Mouse (Mus musculus) lung, postnatal 14 days (tissue): Measurements from ENCODE around the gene Lrrc37a.
"Not testable (repeated sequence)": the region's sequence is repeated elsewhere in the genome, so short reads cannot be mapped to it uniquely, and the experiment has no call there.

Source experiments
- DNase-seq: peaks from one replicate; pipeline ENCODE4 v3.0.0; 2021

The Lrrc37a gene

DNA sequence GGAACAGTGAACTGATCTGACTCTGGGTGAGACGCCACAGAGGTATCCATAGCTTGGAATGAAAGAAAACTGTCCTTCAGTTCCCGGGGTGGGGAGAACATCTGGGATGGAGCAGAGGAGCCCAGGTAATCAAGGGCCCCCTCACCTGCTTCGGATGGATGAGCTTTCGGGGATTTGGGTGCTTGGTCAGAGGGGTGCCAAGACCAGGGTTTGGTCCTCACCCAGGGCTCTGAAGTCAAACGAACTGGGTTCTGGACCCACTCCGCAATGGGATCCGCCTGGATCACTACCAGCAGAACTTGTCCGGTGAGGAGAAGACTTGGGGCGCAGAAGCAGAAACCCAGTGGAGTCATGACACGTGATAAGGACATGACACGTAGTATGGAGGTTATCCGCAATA lies at the start of gene Lrrc37a:
Lrrc37a (minus strand) TSS at position 101 of the 400 bp plus-strand sequence.
- DNase-seq: no peak

DNA sequence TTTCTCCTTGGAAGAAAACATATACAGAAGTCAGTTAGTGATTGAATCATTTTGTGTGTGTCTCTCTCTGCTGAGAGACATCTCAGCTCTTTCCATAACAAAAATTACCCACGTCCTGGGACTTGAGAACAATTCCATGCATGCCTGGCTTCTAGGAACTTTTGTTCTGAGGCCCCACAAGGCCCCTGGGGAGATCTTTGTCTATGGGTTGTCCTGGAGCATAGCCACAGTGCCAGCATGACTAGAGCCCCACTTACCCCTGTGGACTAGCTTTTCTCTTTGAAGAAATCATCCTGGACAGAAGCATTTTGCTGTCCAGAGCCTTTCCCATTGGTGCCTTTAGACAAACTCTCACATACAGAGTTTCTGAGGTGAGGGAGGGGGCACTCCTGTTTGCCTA lies 30.6 kb upstream of the Lrrc37a start:
- not testable (repeated sequence) for DNase-seq

DNA sequence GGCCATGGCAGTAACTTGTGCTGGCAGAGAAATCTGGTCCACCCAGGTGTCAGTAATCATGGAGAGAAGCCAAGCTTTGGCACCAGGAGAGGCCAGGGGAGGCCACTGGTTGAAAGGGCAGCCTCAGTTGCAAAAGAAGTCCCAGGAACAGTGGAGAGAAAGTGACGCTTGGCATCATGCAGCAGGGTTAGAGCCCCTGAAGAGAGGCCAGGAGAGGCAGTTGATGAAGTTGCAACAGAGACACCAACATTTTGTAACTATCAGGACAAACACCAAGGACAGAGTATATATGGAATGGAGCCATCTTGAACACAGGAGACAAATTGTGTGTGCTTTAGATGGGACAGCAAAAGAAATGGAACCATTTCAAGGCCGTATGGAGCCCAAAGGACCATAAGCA lies 7.7 kb upstream of the Lrrc37a start:
- DNase-seq: no peak

DNA sequence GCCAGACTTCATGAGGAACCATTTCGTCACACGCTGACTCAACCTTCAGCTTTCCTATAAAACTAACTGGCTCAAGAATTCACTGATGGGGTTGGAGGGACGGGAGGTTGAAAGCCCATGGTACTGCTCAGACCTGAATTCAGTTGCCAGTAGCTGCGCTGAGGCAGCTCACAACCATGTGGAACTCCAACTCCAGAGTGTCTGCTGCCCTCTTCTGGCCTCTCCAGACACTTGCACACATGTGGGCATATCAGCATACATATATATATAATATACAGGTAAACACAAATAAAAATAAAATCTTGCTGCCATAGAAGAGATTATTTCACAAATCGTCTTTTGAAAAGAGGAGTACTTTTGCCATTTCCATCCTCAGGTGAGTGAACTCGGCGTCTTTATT lies 40.0 kb downstream of the Lrrc37a start:
- DNase-seq: peak; percentile 15

DNA sequence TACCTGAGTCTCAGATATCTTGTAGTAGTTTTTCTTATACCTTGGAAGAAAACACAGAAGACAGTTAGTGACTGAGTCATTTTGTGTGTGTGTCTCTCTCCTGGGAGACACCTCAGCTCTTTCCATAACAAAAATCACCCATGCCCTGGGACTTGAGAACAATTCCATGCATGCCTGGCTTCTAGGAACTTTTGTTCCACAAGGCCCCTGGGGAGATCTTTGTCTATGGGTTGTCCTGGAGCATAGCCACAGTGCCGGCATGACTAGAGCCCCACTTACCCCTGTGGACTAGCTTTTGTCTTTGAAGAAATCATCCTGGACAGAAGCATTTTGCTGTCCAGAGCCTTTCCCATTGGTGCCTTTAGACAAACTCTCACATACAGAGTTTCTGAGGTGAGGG lies 53.3 kb downstream of the Lrrc37a start:
- not testable (repeated sequence) for DNase-seq

GRCm38 (mm10) chr11:103449721-103450120 lies 54.7 kb downstream of the Lrrc37a start:
- DNase-seq: not testable (repeated sequence)

DNA sequence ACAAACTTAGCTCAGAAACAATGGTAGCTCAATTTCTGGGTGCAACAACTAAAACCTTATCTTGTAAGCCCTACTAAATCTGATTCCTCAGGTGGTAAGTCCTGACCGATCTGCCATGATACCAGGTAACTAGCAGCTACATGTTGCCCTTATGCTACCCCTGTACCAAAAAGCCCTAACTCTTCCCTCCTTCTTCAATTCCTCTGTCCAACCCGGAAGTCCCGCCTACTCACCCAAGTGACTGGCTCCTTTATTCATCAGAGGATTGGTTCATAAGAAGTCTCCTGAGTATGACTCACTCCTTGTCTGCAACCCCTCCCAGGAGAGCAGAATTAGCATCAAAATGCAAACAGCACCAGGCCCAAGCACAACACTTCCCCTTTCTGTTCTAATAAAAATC lies 60.7 kb downstream of the Lrrc37a start:
- DNase-seq: no peak

GRCm38 (mm10) chr11:103436282-103436681 lies 68.1 kb downstream of the Lrrc37a start:
- DNase-seq: no peak

- no peak for DNase-seq
Measured at GRCm38 (mm10) chr11:103425031-103425430, 79.4 kb downstream of the Lrrc37a start.

DNA sequence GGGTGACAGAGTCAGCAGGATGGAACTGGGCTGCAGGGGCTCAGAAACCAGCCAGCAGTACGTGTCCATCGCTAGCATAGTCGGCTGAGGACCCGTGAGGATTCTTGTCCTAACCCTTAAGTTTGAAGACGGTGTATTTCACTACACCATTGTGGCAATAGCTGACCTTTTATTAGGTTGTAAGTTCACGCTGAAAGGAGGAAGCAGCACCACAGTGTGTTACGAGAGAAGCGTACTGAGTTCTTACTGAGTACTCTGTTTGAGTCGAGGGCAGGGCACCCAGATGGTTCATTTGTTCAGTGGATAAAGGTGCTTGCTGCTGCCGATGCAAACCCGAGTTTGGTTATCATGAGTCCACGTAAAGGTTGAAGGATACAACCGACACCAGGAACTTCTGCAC lies 84.7 kb downstream of the Lrrc37a start:
- DNase-seq: no peak

DNA sequence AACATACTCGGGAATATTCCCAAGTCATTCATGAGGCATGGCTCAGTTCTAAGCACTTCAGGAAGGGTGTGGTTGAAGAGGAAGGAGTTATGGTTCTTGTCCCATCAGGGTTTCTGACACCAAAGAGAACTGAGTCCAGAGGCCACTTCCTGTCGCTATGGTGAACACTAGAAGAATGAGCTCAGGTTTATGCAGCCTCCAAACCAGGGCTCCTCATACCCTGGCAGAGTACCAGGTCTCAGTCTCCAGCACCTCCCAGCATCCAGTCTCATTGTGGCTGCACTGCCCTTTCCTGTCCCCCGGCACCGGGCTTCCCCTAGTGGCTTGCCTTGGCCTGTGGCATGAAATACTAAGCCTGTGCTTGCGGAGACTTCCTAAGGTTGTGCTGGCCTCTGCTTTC lies 85.2 kb downstream of the Lrrc37a start:
- no peak for DNase-seq

- no peak for DNase-seq
Measured at GRCm38 (mm10) chr11:103413516-103413915, 90.9 kb downstream of the Lrrc37a start.

DNA sequence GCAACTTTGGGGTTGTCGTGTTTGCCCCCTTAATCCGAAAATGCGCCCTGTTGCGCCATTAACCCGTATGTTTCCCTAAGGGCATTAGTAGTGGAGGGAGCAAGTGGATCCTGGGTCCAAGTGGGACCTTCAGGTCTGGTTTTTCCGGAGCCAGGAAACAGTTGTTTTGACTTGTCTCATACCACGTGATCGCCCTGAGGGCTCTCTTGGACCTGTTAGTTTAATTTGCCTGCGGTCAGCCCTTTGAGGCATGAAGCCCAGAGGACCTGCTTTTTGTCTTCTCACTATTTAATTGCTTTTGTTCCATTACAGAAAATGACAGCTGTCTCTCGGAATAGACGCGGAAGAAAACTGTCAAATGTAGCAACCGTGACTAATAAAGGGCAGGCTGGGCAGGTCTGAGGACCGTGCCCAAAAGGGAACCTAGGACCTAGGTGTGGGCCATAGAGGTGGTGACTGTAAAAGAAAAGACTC lies 91.4 kb downstream of the Lrrc37a start:
- peak; percentile 44 for DNase-seq

- DNase-seq: peak; percentile 97
Measured at GRCm38 (mm10) chr11:103411981-103412949, 92.1 kb downstream of the Lrrc37a start, which contains the start of gene Plekhm1. TSS of gene Plekhm1 (minus strand) at chr11:103412687.

DNA sequence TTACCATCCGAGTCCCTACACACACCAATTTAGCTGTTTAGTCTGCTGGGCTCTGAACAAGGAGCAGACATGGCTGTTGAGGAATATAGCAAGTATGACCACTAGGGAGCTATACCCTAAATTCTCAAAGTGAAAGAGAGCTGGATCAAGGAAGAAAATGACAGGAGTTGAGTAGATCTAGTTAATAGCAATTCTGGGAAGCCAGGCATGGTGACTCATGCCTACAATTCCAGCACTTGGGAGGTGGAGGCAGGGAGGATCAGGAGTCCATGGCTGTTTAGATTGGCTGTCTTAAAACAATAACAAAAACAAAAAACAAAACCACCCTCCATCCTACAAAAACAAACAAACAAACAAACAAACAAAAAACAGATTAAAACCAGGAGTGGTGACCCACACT lies 93.1 kb downstream of the Lrrc37a start:
- DNase-seq: no peak

GRCm38 (mm10) chr11:103408880-103409279 lies 95.5 kb downstream of the Lrrc37a start:
- DNase-seq: no peak

GRCm38 (mm10) chr11:103407136-103407535 lies 97.3 kb downstream of the Lrrc37a start:
- DNase-seq: not testable (repeated sequence)

GRCm38 (mm10) chr11:103406551-103406950 lies 97.8 kb downstream of the Lrrc37a start:
- DNase-seq: peak; percentile 66

GRCm38 (mm10) chr11:103405814-103406213 lies 98.6 kb downstream of the Lrrc37a start:
- DNase-seq: no peak

- DNase-seq: no peak
Measured at GRCm38 (mm10) chr11:103404618-103405017, 99.8 kb downstream of the Lrrc37a start.

DNA sequence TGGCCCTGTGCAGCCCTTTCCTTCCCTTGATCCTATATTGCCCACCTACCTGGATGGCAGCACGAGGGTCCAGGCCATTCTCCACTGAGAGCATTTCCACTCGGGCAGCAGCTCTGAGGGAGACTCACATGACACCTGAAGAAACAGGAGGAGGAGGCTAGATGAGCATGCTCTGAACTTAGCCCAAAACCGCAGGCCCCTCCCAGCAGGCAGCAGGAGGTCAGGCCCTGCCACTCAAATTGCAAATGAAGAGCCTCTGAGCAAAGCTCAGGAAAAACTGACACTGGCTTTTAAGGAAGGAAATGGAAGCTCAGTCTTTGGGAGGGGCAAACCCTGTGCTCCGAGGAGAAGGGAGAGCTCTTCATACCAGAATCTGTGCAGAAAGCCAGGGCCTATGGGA lies 100.6 kb downstream of the Lrrc37a start:
- DNase-seq: no peak

GRCm38 (mm10) chr11:103402738-103403137 lies 101.7 kb downstream of the Lrrc37a start:
- DNase-seq: no peak

DNA sequence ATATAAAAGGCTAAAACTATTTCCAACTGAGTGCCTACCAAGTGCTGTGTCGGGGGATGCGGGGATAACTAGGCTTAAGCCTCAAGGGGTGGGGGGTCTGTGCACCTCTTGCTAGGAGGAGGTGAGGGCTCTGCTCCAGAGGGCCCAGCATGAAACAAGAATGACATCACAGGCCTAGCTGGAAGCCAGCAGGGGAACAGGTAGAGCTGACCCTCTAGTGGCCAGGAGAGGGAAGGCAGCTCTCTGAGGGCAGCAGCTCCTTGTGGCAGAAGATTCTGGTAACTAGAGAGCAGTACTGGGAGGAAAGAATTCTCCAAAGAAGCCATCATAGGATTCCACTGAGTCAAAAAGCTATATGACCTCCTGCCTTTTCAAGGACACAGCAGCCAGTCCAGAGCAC lies 102.2 kb downstream of the Lrrc37a start:
- peak; percentile 71 for DNase-seq
